Mouse (Mus musculus): Measurements from ENCODE around the gene Ccdc62. TPM values are rescaled to one million over a fixed set of nuclear protein-coding genes. Genes with fewer than 3 reads are reported as not detected.

The Ccdc62 gene
- polyA plus RNA-seq, 1 experiment = 2.3 TPM

GRCm38 (mm10) chr5:123906976-123907630 is 23.4 kb upstream of the Ccdc62 start, which contains the start of gene Denr:
Gene Denr (plus strand): TSS chr5:123907175.
- Histone ChIP-seq H3K27ac (ENCODE audit: control insufficient read depth, insufficient read depth, low read length) (peak within 1 kb of the TSS; percentile 37; the same call in 1 of the 2 replicates), H3K36me3 (ENCODE audit: control insufficient read depth, insufficient read depth, low read length) (no peaks in the 10 kb centered on the region), H3K4me1 (replicated peaks; ENCODE audit: control insufficient read depth, insufficient read depth, low read length) (peaks cover 10% of the 10 kb centered on the region), H3K4me3 (ENCODE audit: control insufficient read depth, insufficient read depth, low read length) (peak within 1 kb of the TSS; percentile 77), H3K27me3 (ENCODE audit: control insufficient read depth, insufficient read depth, low read length) (no peaks in the 10 kb centered on the region)
- TF ChIP-seq CTCF (IDR thresholded peaks at IDR 0.05; ENCODE audit: borderline replicate concordance, control insufficient read depth, extremely low read depth, insufficient read depth, low read length, poor library complexity) (peak; percentile 85), POLR2A (IDR thresholded peaks at IDR 0.05; ENCODE audit: control insufficient read depth, extremely low read depth, insufficient read depth, low read length, poor library complexity) (peak; percentile 73)
- WGBS = under 1% methylated on average over 61 of the region's 61 CpGs
- peak; percentile 100 for DNase-seq

GRCm38 (mm10) chr5:123907631-123907977 is 22.9 kb upstream of the Ccdc62 start:
- H3K4me3 ChIP-seq (ENCODE audit: control insufficient read depth, insufficient read depth, low read length) = peak overlapping the region; percentile 77
- TF ChIP-seq POLR2A (IDR thresholded peaks at IDR 0.05; ENCODE audit: control insufficient read depth, extremely low read depth, insufficient read depth, low read length, poor library complexity) = no peak
- TF ChIP-seq CTCF (IDR thresholded peaks at IDR 0.05; ENCODE audit: borderline replicate concordance, control insufficient read depth, extremely low read depth, insufficient read depth, low read length, poor library complexity) = no peak
- whole genome bisulfite sequencing = 5% methylated on average over 10 of the region's 10 CpGs
- DNase-seq = no peak
- H3K27ac ChIP-seq (ENCODE audit: control insufficient read depth, insufficient read depth, low read length) = peak overlapping the region; percentile 37; the same call in 1 of the 2 replicates
- H3K27me3 ChIP-seq (ENCODE audit: control insufficient read depth, insufficient read depth, low read length) = no peaks in the 10 kb centered on the region
- no peaks in the 10 kb centered on the region for H3K36me3 ChIP-seq (ENCODE audit: control insufficient read depth, insufficient read depth, low read length)
- peaks cover 10% of the 10 kb centered on the region for H3K4me1 ChIP-seq (replicated peaks; ENCODE audit: control insufficient read depth, insufficient read depth, low read length)

- no peak for DNase-seq
- 17% methylated on average over 3 of the region's 3 CpGs for WGBS
Observed at GRCm38 (mm10) chr5:123914852-123915251, 15.6 kb upstream of the Ccdc62 start.

GRCm38 (mm10) chr5:123922112-123922511 is 8.4 kb upstream of the Ccdc62 start:
- Histone ChIP-seq H3K4me1 (replicated peaks; ENCODE audit: control insufficient read depth, insufficient read depth, low read length) (peaks cover 12% of the 10 kb centered on the region), H3K27ac (ENCODE audit: control insufficient read depth, insufficient read depth, low read length) (peak overlapping the region; percentile 69), H3K36me3 (ENCODE audit: control insufficient read depth, insufficient read depth, low read length) (peaks cover 47% of the 10 kb centered on the region), H3K27me3 (ENCODE audit: control insufficient read depth, insufficient read depth, low read length) (no peaks in the 10 kb centered on the region), H3K4me3 (ENCODE audit: control insufficient read depth, insufficient read depth, low read length) (no peak overlapping the region)
- TF ChIP-seq POLR2A (IDR thresholded peaks at IDR 0.05; ENCODE audit: control insufficient read depth, extremely low read depth, insufficient read depth, low read length, poor library complexity) (no peak), CTCF (IDR thresholded peaks at IDR 0.05; ENCODE audit: borderline replicate concordance, control insufficient read depth, extremely low read depth, insufficient read depth, low read length, poor library complexity) (no peak)
- DNase-seq = no peak
- whole genome bisulfite sequencing = 45% methylated on average over 6 of the region's 6 CpGs

More at GRCm38 (mm10) chr5:123914852-123915251, 15.6 kb upstream of the Ccdc62 start:
- Histone ChIP-seq H3K27ac (ENCODE audit: control insufficient read depth, insufficient read depth, low read length) (peak overlapping the region; percentile 14; the same call in 1 of the 2 replicates), H3K36me3 (ENCODE audit: control insufficient read depth, insufficient read depth, low read length) (peaks cover 23% of the 10 kb centered on the region), H3K27me3 (ENCODE audit: control insufficient read depth, insufficient read depth, low read length) (no peaks in the 10 kb centered on the region), H3K4me3 (ENCODE audit: control insufficient read depth, insufficient read depth, low read length) (no peak overlapping the region), H3K4me1 (replicated peaks; ENCODE audit: control insufficient read depth, insufficient read depth, low read length) (peaks cover 15% of the 10 kb centered on the region)
- TF ChIP-seq CTCF (IDR thresholded peaks at IDR 0.05; ENCODE audit: borderline replicate concordance, control insufficient read depth, extremely low read depth, insufficient read depth, low read length, poor library complexity) = no peak
- no peak for TF ChIP-seq POLR2A (IDR thresholded peaks at IDR 0.05; ENCODE audit: control insufficient read depth, extremely low read depth, insufficient read depth, low read length, poor library complexity)

- H3K27ac ChIP-seq (ENCODE audit: control insufficient read depth, insufficient read depth, low read length) = no peak within 1 kb of the TSS
- H3K4me1 ChIP-seq (replicated peaks; ENCODE audit: control insufficient read depth, insufficient read depth, low read length) = peaks cover 13% of the 10 kb centered on the region
- no peak within 1 kb of the TSS for H3K4me3 ChIP-seq (ENCODE audit: control insufficient read depth, insufficient read depth, low read length)
- no peak for DNase-seq
- WGBS = 98% methylated on average over 9 of the region's 9 CpGs
- H3K27me3 ChIP-seq (ENCODE audit: control insufficient read depth, insufficient read depth, low read length) = no peaks in the 10 kb centered on the region
- TF ChIP-seq POLR2A (IDR thresholded peaks at IDR 0.05; ENCODE audit: control insufficient read depth, extremely low read depth, insufficient read depth, low read length, poor library complexity) = no peak
- TF ChIP-seq CTCF (IDR thresholded peaks at IDR 0.05; ENCODE audit: borderline replicate concordance, control insufficient read depth, extremely low read depth, insufficient read depth, low read length, poor library complexity) = no peak
- peaks cover 34% of the 10 kb centered on the region for H3K36me3 ChIP-seq (ENCODE audit: control insufficient read depth, insufficient read depth, low read length)
Observed at GRCm38 (mm10) chr5:123927118-123927517, 3.4 kb upstream of the Ccdc62 start, which contains the start of gene Gm43518. Gene Gm43518 (plus strand): TSS chr5:123927418.

GRCm38 (mm10) chr5:123931131-123931530 is 652 bp downstream of the Ccdc62 start:
- peak overlapping the region; percentile 67; the same call in 1 of the 2 replicates for H3K4me3 ChIP-seq (ENCODE audit: control insufficient read depth, insufficient read depth, low read length)
- peaks cover 5% of the 10 kb centered on the region; the same call in 1 of the 2 replicates for H3K4me1 ChIP-seq (replicated peaks; ENCODE audit: control insufficient read depth, insufficient read depth, low read length)
- no peak for TF ChIP-seq POLR2A (IDR thresholded peaks at IDR 0.05; ENCODE audit: control insufficient read depth, extremely low read depth, insufficient read depth, low read length, poor library complexity)
- no peak for TF ChIP-seq CTCF (IDR thresholded peaks at IDR 0.05; ENCODE audit: borderline replicate concordance, control insufficient read depth, extremely low read depth, insufficient read depth, low read length, poor library complexity)
- H3K27me3 ChIP-seq (ENCODE audit: control insufficient read depth, insufficient read depth, low read length) = no peaks in the 10 kb centered on the region
- DNase-seq = no peak
- H3K36me3 ChIP-seq (ENCODE audit: control insufficient read depth, insufficient read depth, low read length) = peaks cover 13% of the 10 kb centered on the region
- no peak overlapping the region for H3K27ac ChIP-seq (ENCODE audit: control insufficient read depth, insufficient read depth, low read length)
- 41% methylated on average over 13 of the region's 13 CpGs for WGBS
